Mouse (Mus musculus) embryonic fibroblast, embryonic 13.5 days (primary cell): ENCODE results near the gene Ppfibp1. TPM values are rescaled to one million over a fixed set of nuclear protein-coding genes. Genes with fewer than 3 reads are reported as not detected.

Experiments
- H3K27ac ChIP-seq: 2 replicates; pipeline ENCODE4 v1.5.1; 2012; ENCODE audit warnings: low read length, control low read depth, inconsistent platforms; ENCODE audit not compliant: insufficient read depth
- H3K4me1 ChIP-seq: 2 replicates; pipeline ENCODE4 v1.6.1; 2011; ENCODE audit warnings: low read length; ENCODE audit not compliant: control insufficient read depth, insufficient read depth
- H3K4me3 ChIP-seq: 2 replicates; pipeline ENCODE4 v1.5.1; 2011; ENCODE audit warnings: mild to moderate bottlenecking, control low read depth, low read length; ENCODE audit not compliant: insufficient read depth
- CTCF ChIP-seq: IDR thresholded peaks from 2 replicates; pipeline ENCODE4 v1.5.1; 2011; ENCODE audit warnings: mild to moderate bottlenecking, control low read depth, low read length, moderate library complexity, borderline replicate concordance; ENCODE audit not compliant: insufficient read depth
- POLR2A ChIP-seq: IDR thresholded peaks from 2 replicates; pipeline ENCODE4 v1.6.1; 2011; ENCODE audit warnings: low read depth, mild to moderate bottlenecking, control low read depth, low read length, moderate library complexity
- polyA plus RNA-seq: library from polyadenylated mRNA; stranded (reverse); fragments of >200 nt; gene quantifications from 2 replicates; pipeline ENCODE4 v1.2.4, GENCODE M21; 2011; ENCODE audit warnings: low read depth; ENCODE audit not compliant: missing spikeins, insufficient read length

Ppfibp1 gene
- polyA plus RNA-seq, 1 experiment: 196 TPM

GRCm38 (mm10) chr6:146935957-146936356 is 47.7 kb downstream of the Ppfibp1 start:
- no peak for TF ChIP-seq POLR2A
- TF ChIP-seq CTCF: no peak
- Histone ChIP-seq H3K4me3 (no peak overlapping the region), H3K4me1 (peaks cover 14% of the 10 kb centered on the region; the same call in 1 of the 2 replicates), H3K27ac (no peak overlapping the region; the same call in 1 of the 2 replicates)

DNA sequence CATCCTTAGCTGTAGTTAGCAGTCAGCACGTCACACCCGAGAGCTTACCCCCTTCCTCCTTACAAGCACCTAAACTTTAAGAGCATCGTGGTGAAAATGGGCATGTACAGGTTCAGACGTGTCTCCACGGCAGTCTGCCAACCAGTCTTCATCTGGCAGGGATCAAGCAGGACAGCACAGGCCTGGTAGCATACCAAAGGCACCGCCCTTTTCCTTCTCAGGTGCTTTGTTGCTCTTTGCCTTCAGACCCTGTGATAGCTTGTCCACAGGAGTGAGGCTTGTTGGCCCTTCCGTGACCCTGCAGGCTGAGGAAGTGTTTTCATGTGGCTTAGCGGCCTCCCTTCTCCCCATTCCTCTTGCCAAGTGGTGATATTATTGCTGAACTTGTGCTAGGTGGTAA is 50.7 kb downstream of the Ppfibp1 start:
- Histone ChIP-seq H3K27ac (no peak overlapping the region), H3K4me3 (no peak overlapping the region), H3K4me1 (peaks cover 6% of the 10 kb centered on the region; the same call in 1 of the 2 replicates)
- TF ChIP-seq CTCF: no peak
- TF ChIP-seq POLR2A: no peak

GRCm38 (mm10) chr6:146941505-146942275 is 53.4 kb downstream of the Ppfibp1 start:
- Histone ChIP-seq H3K4me1 (peaks cover 18% of the 10 kb centered on the region; the same call in 1 of the 2 replicates), H3K27ac (no peak overlapping the region), H3K4me3 (no peak overlapping the region)
- no peak for TF ChIP-seq CTCF
- TF ChIP-seq POLR2A: no peak

DNA sequence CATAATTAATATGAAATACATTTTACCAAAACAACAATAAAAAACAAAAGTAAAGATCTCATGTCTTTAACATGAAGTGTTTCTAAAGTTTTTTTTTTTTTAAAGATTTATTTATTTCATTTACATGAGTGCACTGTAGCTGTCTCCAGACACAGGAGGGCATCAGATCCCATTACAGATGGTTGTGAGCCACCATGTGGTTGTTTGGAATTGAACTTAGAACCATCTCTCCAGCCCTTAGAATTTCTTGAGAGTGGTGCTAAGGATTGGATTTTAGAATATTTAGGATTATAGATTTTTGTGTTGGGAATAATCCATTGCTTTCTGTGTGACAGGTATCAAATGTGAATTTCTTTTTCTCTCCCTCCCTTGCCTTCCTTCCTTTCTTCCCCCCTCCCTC is 55.7 kb downstream of the Ppfibp1 start:
- Histone ChIP-seq H3K4me3 (no peak overlapping the region), H3K27ac (no peak overlapping the region), H3K4me1 (peaks cover 32% of the 10 kb centered on the region)
- TF ChIP-seq POLR2A (no peak), CTCF (no peak)

GRCm38 (mm10) chr6:146944830-146945229 is 56.5 kb downstream of the Ppfibp1 start:
- peaks cover 32% of the 10 kb centered on the region for H3K4me1 ChIP-seq
- H3K4me3 ChIP-seq: no peak overlapping the region
- TF ChIP-seq POLR2A: no peak
- no peak for TF ChIP-seq CTCF
- H3K27ac ChIP-seq: 0 out of 2 replicates have a peak overlapping the region, but pooled peaks have one; percentile 14

GRCm38 (mm10) chr6:146946327-146947029 is 58.2 kb downstream of the Ppfibp1 start:
- TF ChIP-seq POLR2A (no peak), CTCF (no peak)
- no peak overlapping the region for H3K4me3 ChIP-seq
- H3K4me1 ChIP-seq: peaks cover 32% of the 10 kb centered on the region
- no peak overlapping the region for H3K27ac ChIP-seq

DNA sequence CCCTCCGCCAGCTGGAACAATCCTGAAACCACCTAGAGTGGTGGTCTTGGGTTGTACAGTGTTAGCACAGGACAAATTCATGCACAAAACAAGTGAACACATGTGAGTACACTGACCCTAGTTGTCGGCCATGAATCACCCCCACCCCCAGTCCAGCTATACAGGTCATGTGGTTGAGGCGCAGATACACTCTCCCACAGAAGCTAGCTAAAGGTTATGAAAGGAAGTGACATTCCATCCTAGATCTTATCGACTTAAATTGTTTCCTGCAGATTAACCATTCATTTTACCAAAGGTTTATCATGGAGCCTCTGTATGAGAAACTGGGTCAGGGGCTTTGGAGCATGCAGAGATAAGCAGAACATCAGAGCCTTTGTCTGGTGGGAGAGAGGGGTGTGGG is 58.9 kb downstream of the Ppfibp1 start:
- peaks cover 30% of the 10 kb centered on the region for H3K4me1 ChIP-seq

DNA sequence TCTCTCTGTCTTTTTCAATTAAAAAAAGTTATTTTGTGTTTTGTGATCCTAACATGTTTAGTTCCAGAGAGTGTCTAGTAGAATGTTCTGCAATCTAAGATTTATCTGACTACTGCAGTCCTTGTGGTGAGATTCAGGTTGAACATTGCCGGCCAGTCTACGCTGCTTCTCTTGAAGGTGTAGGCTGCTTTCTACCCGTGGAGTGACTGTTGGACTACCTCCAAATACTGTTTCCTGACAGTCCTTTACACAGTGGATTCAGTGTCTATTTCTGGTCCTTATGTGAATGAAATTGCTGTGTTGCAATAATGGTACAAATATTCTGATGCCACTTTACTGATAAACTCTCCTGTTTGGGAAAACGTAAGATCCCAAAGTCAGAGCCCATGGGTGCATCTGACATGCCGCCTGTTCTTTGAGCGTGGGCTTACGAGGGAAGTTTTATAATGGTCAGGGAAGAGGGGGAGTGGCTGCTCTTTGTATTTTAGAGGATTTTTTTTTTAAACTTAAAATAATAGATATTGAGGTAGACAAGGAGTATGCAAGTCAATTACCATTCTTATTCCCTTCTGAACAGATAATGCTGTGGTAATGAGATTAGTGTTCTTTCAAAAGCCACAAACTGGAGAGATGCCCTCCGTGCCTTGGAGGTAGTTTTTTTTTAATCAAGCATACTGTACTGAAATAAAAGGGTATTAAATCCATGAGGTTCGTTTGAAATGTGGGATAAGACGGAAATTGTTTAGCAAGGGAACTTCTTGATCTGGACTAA is 61.6 kb downstream of the Ppfibp1 start:
- Histone ChIP-seq H3K27ac (no peak overlapping the region), H3K4me3 (no peak overlapping the region), H3K4me1 (peaks cover 31% of the 10 kb centered on the region)
- TF ChIP-seq CTCF (no peak), POLR2A (no peak)

More for the DNA sequence above, 58.9 kb downstream of the Ppfibp1 start:
- Histone ChIP-seq H3K4me3 (no peak overlapping the region), H3K27ac (no peak overlapping the region)
- TF ChIP-seq POLR2A (no peak), CTCF (no peak)

GRCm38 (mm10) chr6:146950454-146950832 is 62.2 kb downstream of the Ppfibp1 start:
- Histone ChIP-seq H3K4me3 (no peak overlapping the region), H3K4me1 (peaks cover 29% of the 10 kb centered on the region), H3K27ac (no peak overlapping the region)
- no peak for TF ChIP-seq POLR2A
- no peak for TF ChIP-seq CTCF
